Mouse (Mus musculus) embryonic stem cell, embryonic (primary cell): ENCODE measurements around the gene Eef1akmt2.

Source experiments
- CTCF ChIA-PET, 4 experiments: fragments of 300-600 bp in 2 of 4; fragments of 350-600 bp in 2 of 4; sonication (Branson Sonifier 250); formaldehyde crosslinking; loops; one replicate each; lab custom pipeline; 2022; ENCODE audit warnings: inconsistent platforms in 2 of 4; lab: Charles Lee
- POLR2A ChIA-PET, 4 experiments: fragments of 300-600 bp in 2 of 4; fragments of 350-600 bp in 2 of 4; sonication (Branson Sonifier 250); formaldehyde crosslinking; loops; one replicate each; lab custom pipeline; 2022; ENCODE audit warnings: antibody characterized with exemption in 4 of 4, inconsistent platforms in 1 of 4; lab: Charles Lee

Eef1akmt2 gene

DNA sequence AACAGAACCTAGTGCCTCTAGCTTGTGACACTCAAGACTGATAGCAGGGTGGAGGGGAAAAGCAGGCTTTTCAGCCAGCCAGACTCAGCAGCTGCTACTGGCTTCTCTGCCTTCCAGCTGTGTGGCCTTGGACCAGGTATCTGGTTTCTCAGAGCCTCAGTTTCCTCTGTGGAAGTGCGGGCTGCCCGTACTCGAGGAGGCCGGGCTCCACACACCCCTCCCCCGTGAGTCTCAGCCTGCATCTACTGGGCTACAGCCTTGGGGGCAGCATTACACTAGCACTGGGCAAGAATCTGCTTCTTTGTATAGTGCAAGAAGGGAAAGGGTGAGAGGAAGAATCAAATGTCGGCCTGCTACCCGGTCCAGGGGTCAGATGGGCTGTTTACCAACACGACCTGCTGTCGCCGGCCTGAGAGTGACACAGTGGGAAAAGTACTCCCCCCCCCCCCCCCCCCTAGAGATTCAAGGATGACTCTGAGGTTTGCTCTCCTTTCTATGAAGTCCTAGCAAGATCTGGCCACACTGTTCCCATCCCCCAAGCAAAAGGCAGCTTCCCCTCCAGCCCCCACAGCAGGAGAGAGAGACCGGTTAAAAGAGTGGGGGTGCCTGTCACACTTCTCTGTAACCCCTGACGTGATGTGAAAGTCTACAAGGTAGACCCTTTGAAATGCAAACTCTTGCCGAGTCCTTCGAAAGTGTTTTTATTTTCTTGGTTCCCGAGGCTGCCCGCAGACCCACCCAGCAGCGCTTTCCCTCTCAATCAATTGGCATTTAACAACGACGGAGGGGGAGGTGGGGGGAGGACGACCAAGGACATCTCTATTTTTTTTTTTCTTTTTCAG is 43.4 kb downstream of the Eef1akmt2 start:
- ChIA-PET POLR2A (interaction anchor here in 3 of 4 experiments (0.5 to 5.9 kb wide), 40 partner anchors 7 to 820 kb away, joined by 3 to 54 read pairs (median 4); partner anchors contain the start of genes Abraxas2 (in 1 of the 3), Lhpp (in 1 of the 3) and Oat (in 1 of the 3)), CTCF (interaction anchor here (0.6 to 3.8 kb wide), 18 partner anchors 10 to 468 kb away, joined by 3 to 42 read pairs (median 4); no protein-coding TSS in a partner anchor)

DNA sequence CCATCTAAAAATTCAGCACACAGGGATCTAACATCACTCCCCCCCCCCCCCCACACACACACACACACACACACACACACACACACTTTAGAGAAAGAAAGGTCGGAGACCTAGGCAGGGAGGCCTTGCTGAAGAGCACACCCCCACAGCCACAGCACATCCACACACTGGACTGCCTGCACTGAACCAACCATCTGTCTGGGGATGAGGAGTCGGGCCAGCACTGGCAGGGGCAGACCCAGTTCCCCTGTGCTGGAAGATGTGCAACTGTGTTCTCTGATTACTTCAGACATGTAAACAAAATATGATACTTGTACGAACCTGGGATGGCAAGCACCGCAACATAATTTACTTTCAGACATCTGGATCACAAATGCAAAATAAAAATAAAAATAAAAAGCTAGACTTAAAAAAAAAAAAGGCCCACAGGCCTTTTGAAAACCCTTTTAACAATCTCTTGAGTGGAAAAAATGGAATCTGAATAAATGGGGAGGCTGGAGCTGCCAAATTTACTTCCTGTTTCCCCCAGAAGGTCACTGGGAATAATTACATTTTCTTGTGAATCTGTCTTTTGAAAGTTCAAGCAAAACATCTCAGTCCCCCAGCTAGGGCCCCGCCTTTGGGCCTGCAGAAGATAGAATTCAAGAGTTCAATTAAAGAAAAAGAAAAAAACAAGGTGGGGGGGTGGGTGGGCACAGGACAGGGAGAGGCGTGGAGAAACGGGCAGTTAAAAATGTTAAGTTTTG is 44.2 kb downstream of the Eef1akmt2 start:
- POLR2A ChIA-PET, result interaction anchor here (0.5 to 5.9 kb wide), 31 partner anchors 7 to 1088 kb away, joined by 3 to 54 read pairs (median 4); partner anchors contain the start of genes Lhpp (in 1 of the 4) and Oat (in 1 of the 4)
- CTCF ChIA-PET, result interaction anchor here in 3 of 4 experiments (0.6 to 3.8 kb wide), 11 partner anchors 15 to 469 kb away, joined by 3 to 23 read pairs (median 3); no protein-coding TSS in a partner anchor

DNA sequence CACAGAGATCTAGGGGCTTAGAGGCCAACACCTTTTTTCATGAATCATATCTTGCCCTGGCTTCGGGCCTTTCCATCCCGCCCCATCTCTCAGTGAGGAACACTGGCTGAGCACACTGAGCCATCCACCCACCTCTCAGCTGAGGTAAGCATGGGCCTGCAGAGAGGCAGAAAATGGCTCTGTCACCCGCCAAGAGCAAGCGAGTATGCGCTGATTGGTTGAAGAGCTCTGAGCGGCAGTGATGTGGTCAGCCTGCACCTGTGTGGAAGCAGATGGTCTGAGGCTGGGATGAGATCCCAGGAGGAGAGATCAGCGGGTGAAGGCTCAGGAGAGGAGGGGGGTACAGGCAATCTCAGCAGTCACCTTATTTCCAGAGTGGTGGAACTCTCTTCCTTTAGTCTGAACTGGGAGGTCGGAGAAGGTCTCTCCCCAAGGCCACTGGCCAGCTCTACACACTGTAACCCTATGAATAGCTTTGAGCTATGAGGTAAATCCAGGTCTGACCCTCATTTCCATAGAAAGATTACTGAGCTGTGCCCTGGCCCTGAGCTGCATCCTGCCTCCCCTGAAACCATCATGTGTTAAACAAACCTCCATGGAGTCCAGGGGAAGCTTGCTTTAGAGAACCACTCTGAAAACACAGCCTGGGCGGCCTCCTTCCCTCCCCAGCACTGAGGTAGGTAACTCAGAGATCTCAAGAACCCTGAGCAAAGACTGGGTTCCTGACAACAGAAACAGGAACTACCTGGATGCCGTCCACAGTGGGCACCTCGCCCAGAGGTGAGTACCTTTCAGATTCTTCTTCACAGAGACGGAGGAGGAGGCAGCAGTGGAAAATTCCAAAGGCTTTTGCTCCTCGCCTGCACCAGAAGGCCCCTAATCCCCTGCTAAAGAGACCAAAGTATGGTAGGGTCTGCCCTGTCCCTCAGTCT is 45.3 kb downstream of the Eef1akmt2 start:
- ChIA-PET POLR2A (interaction anchor here in 2 of 4 experiments (0.7 to 5.8 kb wide), 12 partner anchors 14 to 130 kb away, joined by 3 to 54 read pairs (median 4); no protein-coding TSS in a partner anchor), CTCF (interaction anchor here in 2 of 4 experiments (0.7 to 1.9 kb wide), 4 partner anchors 65 to 169 kb away, joined by 3 to 4 read pairs (median 3); no protein-coding TSS in a partner anchor)

DNA sequence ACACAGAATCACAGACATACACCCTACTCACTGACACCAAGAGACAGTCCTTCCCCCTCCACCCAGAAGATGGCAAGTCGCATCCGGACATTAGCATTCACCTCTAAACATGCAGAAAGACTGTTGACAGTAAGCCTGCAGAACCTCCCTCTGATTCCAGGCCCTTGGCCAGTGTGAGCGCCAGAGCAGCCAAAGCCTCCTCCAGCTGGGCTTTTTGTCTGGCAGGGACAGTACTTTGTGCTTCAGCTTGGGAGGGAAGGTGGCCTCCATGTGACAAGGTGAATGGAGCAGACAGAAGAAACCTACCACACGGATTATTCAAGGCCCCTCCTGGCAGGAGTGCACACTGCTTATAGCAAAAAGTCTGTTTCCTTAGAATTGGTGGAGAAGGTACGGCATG is 46.2 kb downstream of the Eef1akmt2 start:
- ChIA-PET CTCF (interaction anchor here in 2 of 4 experiments (1.4 to 1.9 kb wide), 2 partner anchors 149 to 168 kb away, joined by 3 to 4 read pairs; no protein-coding TSS in a partner anchor), POLR2A (interaction anchor here in 2 of 4 experiments (0.9 to 2.8 kb wide), 10 partner anchors 15 to 77 kb away, joined by 3 to 15 read pairs (median 4); partner anchors contain the start of gene Abraxas2 (in 1 of the 2))

DNA sequence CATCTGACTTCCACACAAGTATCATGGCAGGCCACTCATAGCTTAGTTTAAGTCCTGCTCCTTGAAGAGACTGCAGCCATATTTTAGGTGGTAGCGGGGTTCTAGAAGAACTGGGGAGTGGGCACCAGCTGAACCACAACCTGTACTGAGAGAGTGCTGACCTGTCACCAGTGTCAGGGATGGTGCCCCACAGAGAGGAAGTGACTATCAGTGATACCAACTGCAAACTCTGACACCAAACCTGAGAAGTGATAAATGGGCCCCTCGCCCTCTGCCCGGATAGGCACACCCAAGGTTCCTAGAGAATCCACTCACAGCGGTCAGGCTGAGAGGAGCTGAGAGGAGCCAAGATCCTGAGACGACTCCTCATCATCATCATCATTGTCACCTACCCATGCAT is 47.5 kb downstream of the Eef1akmt2 start:
- ChIA-PET POLR2A (interaction anchor here in 2 of 4 experiments (0.8 to 4.5 kb wide), 9 partner anchors 9 to 69 kb away, joined by 3 to 33 read pairs (median 4); partner anchors contain the start of genes Abraxas2 (in 1 of the 2) and Fam53b (in 1 of the 2)), CTCF (interaction anchor here in 1 of 4 experiments (0.7 kb wide), 1 partner anchor 54 kb away, joined by 3 read pairs; the partner anchor contains the start of gene Abraxas2)

DNA sequence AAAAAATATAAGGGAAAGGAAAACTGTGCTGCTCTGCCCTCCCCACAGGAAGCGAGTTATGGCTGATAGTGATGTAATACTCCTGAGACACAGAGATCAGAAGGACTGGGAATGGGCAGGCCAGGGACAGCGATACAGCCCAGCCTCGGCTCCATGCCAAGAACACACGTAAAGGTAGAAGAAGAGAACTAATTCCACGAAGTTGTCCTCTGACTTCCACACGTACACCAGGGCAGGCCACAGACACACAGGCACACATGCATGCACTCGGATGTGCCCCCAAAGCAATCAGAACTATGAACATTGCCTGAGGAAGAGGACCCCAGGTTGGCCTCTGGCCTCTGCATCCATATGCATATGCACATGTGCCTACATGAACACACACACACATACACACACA is 48.0 kb downstream of the Eef1akmt2 start:
- CTCF ChIA-PET, result no interaction called here
- POLR2A ChIA-PET, result interaction anchor here in 3 of 4 experiments (0.7 to 4.5 kb wide), 15 partner anchors 10 to 69 kb away, joined by 3 to 33 read pairs (median 5); partner anchors contain the start of gene Fam53b (in 1 of the 3)

DNA sequence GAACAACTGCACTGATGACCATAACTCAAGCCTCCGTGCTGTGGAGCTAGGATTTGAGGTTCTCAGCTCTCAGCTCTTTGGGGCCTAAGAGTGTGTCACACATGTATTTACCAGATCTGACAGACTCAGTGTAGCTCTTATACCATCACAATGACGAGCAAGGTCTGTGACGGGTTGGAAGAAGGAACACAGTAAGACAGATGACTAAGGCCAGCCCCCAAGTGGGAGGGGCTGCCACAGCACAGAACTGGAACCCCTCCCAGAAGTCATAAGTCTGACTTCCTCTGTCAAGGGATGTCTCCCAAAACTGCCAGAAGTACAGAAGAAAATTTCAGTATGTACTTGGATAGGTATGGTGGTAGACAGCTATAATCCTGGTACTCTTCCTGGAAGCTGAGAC is 48.5 kb downstream of the Eef1akmt2 start:
- CTCF ChIA-PET, result no interaction called here
- POLR2A ChIA-PET, result interaction anchor here in 3 of 4 experiments (0.7 to 4.5 kb wide), 17 partner anchors 10 to 130 kb away, joined by 3 to 33 read pairs (median 5); partner anchors contain the start of gene Fam53b (in 1 of the 3)

DNA sequence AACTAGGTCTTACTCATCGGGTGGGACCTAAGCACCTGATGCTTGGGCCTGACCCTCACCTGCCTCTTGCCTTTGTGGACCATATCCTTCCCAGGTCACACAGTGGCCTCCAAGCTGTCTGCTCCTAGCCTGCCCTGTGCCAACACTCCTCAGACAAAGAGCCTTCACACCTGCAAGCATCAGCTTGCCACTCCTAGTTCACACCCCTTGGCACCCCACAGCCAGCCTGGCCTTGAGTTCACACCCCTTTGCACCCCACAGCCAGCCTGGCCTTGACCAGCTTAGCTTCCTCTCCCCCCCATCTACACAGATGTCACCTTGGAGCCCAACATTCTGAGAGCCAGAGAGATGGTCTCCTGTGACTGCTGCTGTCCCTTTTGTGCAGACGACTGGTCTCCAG is 49.1 kb downstream of the Eef1akmt2 start:
- ChIA-PET POLR2A (interaction anchor here in 3 of 4 experiments (0.6 to 4.5 kb wide), 28 partner anchors 7 to 255 kb away, joined by 3 to 36 read pairs (median 4); partner anchors contain the start of gene Fam53b (in 1 of the 3)), CTCF (interaction anchor here (0.6 to 4.2 kb wide), 6 partner anchors 8 to 94 kb away, joined by 3 to 27 read pairs (median 4); partner anchors contain the start of gene Fam53b (in 1 of the 4))

DNA sequence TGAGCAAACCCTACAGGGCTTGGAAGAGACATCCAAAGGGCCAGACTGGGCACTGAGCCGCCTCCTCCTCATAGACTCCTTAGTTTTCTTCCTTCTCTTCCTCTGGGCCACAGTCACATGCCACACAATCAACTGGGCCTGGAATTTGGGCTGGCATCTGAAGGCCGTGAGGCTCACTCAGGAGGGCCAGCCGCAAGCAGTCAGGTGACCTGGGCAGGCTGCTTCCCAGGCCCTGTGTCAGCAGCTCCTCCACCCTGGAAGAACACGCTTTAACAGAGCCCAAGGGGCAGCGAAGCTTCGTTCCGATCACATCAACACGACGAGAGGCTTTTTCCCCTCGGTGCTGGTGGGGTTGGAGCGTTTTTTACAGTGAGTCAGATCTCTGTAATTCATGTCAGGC is 49.8 kb downstream of the Eef1akmt2 start:
- POLR2A ChIA-PET, result interaction anchor here in 2 of 4 experiments (0.6 to 4.5 kb wide), 28 partner anchors 8 to 256 kb away, joined by 3 to 36 read pairs (median 4); partner anchors contain the start of gene Fam53b (in 1 of the 2)
- CTCF ChIA-PET, result interaction anchor here (0.7 to 4.2 kb wide), 7 partner anchors 8 to 95 kb away, joined by 3 to 27 read pairs (median 4); partner anchors contain the start of gene Fam53b (in 1 of the 4)

DNA sequence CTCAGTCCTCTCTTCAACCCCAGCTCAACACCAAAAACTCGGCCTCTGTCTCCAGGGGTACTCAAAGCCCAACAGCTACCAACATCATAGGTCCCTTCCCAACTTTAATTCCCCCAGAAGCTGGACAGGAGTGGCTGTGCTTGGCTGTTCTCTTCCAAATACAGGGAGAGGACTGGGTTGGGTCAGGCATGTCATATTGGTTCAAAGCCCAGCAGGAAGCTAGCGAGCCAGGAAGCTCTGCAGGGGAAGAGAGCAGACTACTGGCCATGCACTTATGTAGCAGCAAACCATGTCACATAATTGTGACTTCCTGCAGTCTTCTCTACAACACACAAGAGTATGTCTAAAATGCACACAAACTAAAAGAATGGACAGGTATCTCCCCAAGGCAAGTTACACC is 50.4 kb downstream of the Eef1akmt2 start:
- POLR2A ChIA-PET, result interaction anchor here in 2 of 4 experiments (0.5 to 4.5 kb wide), 21 partner anchors 8 to 506 kb away, joined by 3 to 36 read pairs (median 4); partner anchors contain the start of gene Fam53b (in 1 of the 2)
- CTCF ChIA-PET, result interaction anchor here (0.5 to 4.2 kb wide), 8 partner anchors 9 to 1046 kb away, joined by 3 to 27 read pairs (median 6); partner anchors contain the start of gene Fam53b (in 1 of the 4)

DNA sequence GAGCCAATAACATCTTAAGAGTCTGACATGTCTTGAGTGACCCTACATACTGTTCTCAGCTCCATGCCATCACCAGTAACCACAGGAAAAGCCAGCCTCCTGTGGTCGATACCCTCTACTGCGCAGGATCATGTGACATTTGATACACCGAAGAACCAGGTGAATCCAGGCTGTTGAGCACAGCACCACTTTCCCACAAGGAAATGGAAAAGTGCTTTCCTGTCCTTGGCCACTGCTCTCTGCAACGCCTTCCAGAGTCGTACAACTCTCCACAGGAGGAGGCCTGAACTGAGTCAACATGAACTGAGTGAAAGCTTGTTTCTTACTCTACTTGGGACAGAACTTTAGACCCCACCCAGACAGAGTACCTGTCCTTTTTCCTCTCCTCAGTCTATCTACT is 51.0 kb downstream of the Eef1akmt2 start:
- CTCF ChIA-PET, result interaction anchor here (0.6 to 4.2 kb wide), 6 partner anchors 9 to 1045 kb away, joined by 3 to 27 read pairs (median 4); no protein-coding TSS in a partner anchor
- POLR2A ChIA-PET, result interaction anchor here in 3 of 4 experiments (0.7 to 4.5 kb wide), 15 partner anchors 8 to 126 kb away, joined by 3 to 36 read pairs (median 5); partner anchors contain the start of gene Fam53b (in 1 of the 3)

DNA sequence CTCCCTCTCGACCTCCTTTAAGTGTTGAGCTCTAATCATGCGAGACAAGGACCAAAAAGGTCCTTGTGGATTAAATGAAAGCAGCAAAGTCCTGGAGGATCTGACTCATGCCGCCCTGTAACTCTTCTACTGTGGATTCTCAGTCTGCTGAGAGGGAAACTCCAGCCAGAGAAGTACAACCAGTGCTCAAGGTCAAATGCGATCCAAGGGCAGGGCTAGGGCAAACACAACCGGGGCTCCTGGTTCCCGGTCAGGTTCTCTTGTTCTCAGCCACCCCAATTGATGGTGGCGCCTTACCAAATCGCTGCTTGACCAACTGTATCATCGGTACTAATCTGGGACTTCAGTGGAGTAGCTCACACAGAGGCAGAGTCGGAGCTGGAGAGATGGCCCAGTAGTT is 51.6 kb downstream of the Eef1akmt2 start:
- CTCF ChIA-PET, result interaction anchor here (0.6 to 4.2 kb wide), 5 partner anchors 10 to 96 kb away, joined by 3 to 27 read pairs (median 4); no protein-coding TSS in a partner anchor
- POLR2A ChIA-PET, result interaction anchor here in 2 of 4 experiments (0.9 to 4.4 kb wide), 9 partner anchors 8 to 65 kb away, joined by 3 to 36 read pairs (median 7); partner anchors contain the start of gene Fam53b (in 1 of the 2)

DNA sequence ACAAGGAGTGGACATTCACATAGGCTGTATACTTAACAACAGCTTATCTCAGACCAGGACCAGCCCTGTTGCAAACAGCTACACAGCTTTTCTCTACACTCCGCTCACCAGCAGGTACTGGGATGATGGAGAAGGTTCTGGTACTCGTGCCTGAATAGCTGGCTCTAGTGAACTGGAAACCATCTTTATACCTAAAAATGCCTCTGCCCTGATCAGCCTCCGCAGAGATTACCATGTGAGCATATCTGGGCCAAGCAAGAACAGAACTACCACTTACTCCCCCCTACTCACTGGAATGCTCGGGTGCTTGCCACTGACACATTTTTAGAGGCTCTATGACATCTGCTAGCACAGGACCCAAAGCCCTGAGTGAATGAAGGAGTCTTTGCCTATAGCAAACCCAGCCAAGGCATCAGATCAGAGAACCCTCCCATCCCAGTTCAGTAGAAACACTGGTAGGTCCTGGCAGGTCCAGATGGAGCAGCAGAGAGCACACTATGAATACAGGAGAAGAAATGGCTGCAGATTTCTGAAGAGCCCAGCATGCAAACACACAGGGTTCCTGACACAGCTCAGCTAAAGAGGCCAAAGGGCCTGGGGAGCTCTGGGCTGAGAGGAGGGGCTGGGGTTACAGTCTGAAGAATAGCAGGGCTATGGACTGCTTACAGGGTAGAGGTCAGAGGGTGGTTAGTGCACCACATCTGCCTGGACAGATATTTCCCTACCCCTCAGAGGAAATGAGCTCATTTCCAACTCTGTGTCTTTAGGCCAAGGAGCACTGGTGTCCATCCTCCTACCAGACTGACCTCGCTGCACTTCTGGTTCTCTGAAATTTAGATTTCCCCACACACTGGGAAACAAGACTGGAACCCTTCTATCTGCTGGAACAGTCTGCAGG is 53.1 kb downstream of the Eef1akmt2 start:
- ChIA-PET POLR2A (interaction anchor here in 2 of 4 experiments (0.7 to 4.1 kb wide), 9 partner anchors 8 to 223 kb away, joined by 3 to 36 read pairs (median 4); partner anchors contain the start of gene Oat (in 1 of the 2)), CTCF (interaction anchor here in 1 of 4 experiments (0.6 to 4.2 kb wide), 2 partner anchors 12 to 294 kb away, joined by 3 to 27 read pairs; no protein-coding TSS in a partner anchor)

DNA sequence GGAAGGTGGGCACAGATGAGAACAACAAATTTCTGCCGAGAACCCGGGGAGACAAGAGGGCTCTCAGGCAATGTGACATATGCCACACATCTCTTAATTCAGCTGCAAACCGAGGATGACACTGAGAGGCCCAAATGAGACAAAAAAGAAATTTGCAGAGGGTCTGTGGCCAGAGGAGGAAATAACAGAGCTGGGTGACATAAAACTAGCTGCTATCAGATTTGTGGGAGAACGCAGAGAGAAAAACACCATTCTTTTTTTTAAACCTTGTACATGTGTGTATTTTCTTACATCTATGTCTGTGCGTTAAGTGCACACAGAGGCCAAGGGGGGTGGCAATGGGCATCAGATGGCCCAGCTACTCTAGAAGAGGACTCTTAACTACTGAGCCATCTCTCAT is 57.3 kb downstream of the Eef1akmt2 start:
- ChIA-PET CTCF (interaction anchor here in 3 of 4 experiments (0.7 to 1.3 kb wide), 3 partner anchors 15 to 28 kb away, joined by 3 to 14 read pairs (median 3); no protein-coding TSS in a partner anchor), POLR2A (interaction anchor here (0.6 to 6.6 kb wide), 8 partner anchors 12 to 842 kb away, joined by 3 to 44 read pairs (median 3); no protein-coding TSS in a partner anchor)
